Mouse (Mus musculus) liver, embryonic 14.5 days (tissue): Measurements from ENCODE around the gene Gab2. TPM values are rescaled to one million over a fixed set of nuclear protein-coding genes. Genes with fewer than 3 reads are reported as not detected.

ENCODE experiments used
- ATAC-seq: fragments of 200-750 bp; cut with Nextera tagmentation; 2 replicates; pipeline ENCODE4 v1.8.0; 2017; ENCODE audit warnings: moderate number of reproducible peaks, mild to moderate bottlenecking, moderate library complexity; ENCODE audit not compliant: insufficient read depth
- DNase-seq, 3 experiments: peaks; one replicate each; pipeline ENCODE4 v3.0.0-alpha.2; 2012 to 2013; ENCODE audit warnings: low read depth in 3 of 3, low spot score in 3 of 3
- H3K27ac ChIP-seq: fragments of 300-500 bp; sonication (generic); 2 replicates; pipeline ENCODE4 v1.5.1; 2014; ENCODE audit warnings: moderate library complexity, mild to moderate bottlenecking, control low read depth, inconsistent platforms
- H3K27me3 ChIP-seq: fragments of 300-500 bp; sonication (generic); 2 replicates; pipeline ENCODE4 v1.6.1; 2014; ENCODE audit warnings: mild to moderate bottlenecking, low read length, moderate library complexity; ENCODE audit not compliant: control insufficient read depth, insufficient read depth
- H3K36me3 ChIP-seq: fragments of 300-500 bp; sonication (generic); replicated peaks from 2 replicates; pipeline ENCODE4 v1.6.1; 2014; ENCODE audit warnings: low read depth; ENCODE audit not compliant: control insufficient read depth, insufficient read depth
- H3K4me1 ChIP-seq, 2 experiments: fragments of 200-500 bp in 1 of 2; fragments of 300-500 bp in 1 of 2; sonication (generic) in 1 of 2; replicated peaks; 2 replicates each; pipeline ENCODE4 v1.6.1; 2012 to 2014; ENCODE audit warnings: antibody characterized with exemption in 1 of 2, inconsistent platforms in 1 of 2, low read length in 1 of 2; ENCODE audit not compliant: control insufficient read depth in 2 of 2, insufficient read depth in 2 of 2
- H3K4me2 ChIP-seq: fragments of 300-500 bp; sonication (generic); 2 replicates; pipeline ENCODE4 v1.6.1; 2014; ENCODE audit warnings: low read depth, mild to moderate bottlenecking, control low read depth, moderate library complexity
- H3K4me3 ChIP-seq, 2 experiments: fragments of 200-500 bp in 1 of 2; fragments of 300-500 bp in 1 of 2; sonication (generic) in 1 of 2; 2 replicates each; pipeline ENCODE4 v1.5.1; 2012 to 2014; ENCODE audit warnings: low read depth in 2 of 2, low read length in 2 of 2, mild to moderate bottlenecking in 2 of 2, control low read depth in 1 of 2, inconsistent platforms in 1 of 2, moderate library complexity in 1 of 2; ENCODE audit not compliant: insufficient read depth in 1 of 2
- H3K9ac ChIP-seq: fragments of 300-500 bp; sonication (generic); replicated peaks from 2 replicates; pipeline ENCODE4 v1.6.1; 2014; ENCODE audit warnings: mild to moderate bottlenecking, control low read depth, moderate library complexity
- H3K9me3 ChIP-seq: fragments of 300-500 bp; sonication (generic); 2 replicates; pipeline ENCODE4 v1.6.1; 2016; ENCODE audit warnings: low read length, mixed read lengths; ENCODE audit not compliant: control insufficient read depth
- CTCF ChIP-seq: IDR thresholded peaks from 2 replicates; pipeline ENCODE4 v1.5.1; 2016; ENCODE audit warnings: antibody characterized with exemption, low read depth, control low read depth
- EP300 ChIP-seq: IDR thresholded peaks from 2 replicates; pipeline ENCODE4 v1.6.1; 2016; ENCODE audit warnings: antibody characterized with exemption, low read depth
- WGBS: fragments of 180-500 bp; shearing (Covaris S2); extraction: QIAGEN DNeasy Blood & Tissue Kit; methylation state at CpG from one replicate; pipeline ENCODE4 v1.1.7; 2014; ENCODE audit not compliant: insufficient replicate concordance; 5-methylcytosine and 5-hydroxymethylcytosine counted together
- polyA plus RNA-seq, 2 experiments: library from polyadenylated mRNA; depleted of rRNA in 1 of 2; stranded (reverse) in 1 of 2; unstranded in 1 of 2; fragments of >200 nt; fragmentation: Nextera tagmentation in 1 of 2; extraction: Ambion mirVana in 1 of 2; gene quantifications; 2 replicates each; pipeline versions ENCODE4 v1.2.1 to v1.2.3; 2012 to 2014

The Gab2 gene
- polyA plus RNA-seq, 2 experiments = 1.9 to 2.4 TPM

GRCm38 (mm10) chr7:97136453-97136852, 55.1 kb downstream of the Gab2 start:
- H3K4me2 ChIP-seq = no peak overlapping the region
- H3K27ac ChIP-seq = no peak overlapping the region
- ATAC-seq (no peak), DNase-seq (no peak)
- no peaks in the 10 kb centered on the region for H3K27me3 ChIP-seq
- H3K4me1 ChIP-seq = no peaks in the 10 kb centered on the region
- H3K9me3 ChIP-seq = no peaks in the 10 kb centered on the region; the same call in 1 of the 2 replicates
- no peak for TF ChIP-seq EP300
- no peak for TF ChIP-seq CTCF
- WGBS = 41% methylated on average over 3 of the region's 3 CpGs
- no peaks in the 10 kb centered on the region for H3K36me3 ChIP-seq
- H3K4me3 ChIP-seq = no peak overlapping the region
- no peak overlapping the region for H3K9ac ChIP-seq

GRCm38 (mm10) chr7:97151082-97151813, 69.9 kb downstream of the Gab2 start:
- peaks cover 4% of the 10 kb centered on the region in 2 experiments; a peak in 1 of 4 replicates for H3K4me1 ChIP-seq
- no peak for ATAC-seq
- H3K9ac ChIP-seq = no peak overlapping the region
- TF ChIP-seq CTCF = no peak
- no peak for TF ChIP-seq EP300
- 74% methylated on average over 2 of the region's 2 CpGs for WGBS
- no peak overlapping the region for H3K27ac ChIP-seq
- no peak for DNase-seq
- no peaks in the 10 kb centered on the region for H3K36me3 ChIP-seq
- H3K9me3 ChIP-seq = no peaks in the 10 kb centered on the region
- no peaks in the 10 kb centered on the region for H3K27me3 ChIP-seq
- no peak overlapping the region for H3K4me3 ChIP-seq
- H3K4me2 ChIP-seq = no peak overlapping the region

- Histone ChIP-seq H3K9me3 (no peaks in the 10 kb centered on the region), H3K36me3 (no peaks in the 10 kb centered on the region), H3K27ac (no peak overlapping the region), H3K27me3 (no peaks in the 10 kb centered on the region), H3K4me2 (no peak overlapping the region), H3K4me3 (no peak overlapping the region), H3K9ac (no peak overlapping the region), H3K4me1 (peaks cover 4% of the 10 kb centered on the region in 2 experiments; a peak in 1 of 4 replicates)
- WGBS = 50% methylated on average over 2 of the region's 2 CpGs
- DNase-seq (no peak), ATAC-seq (no peak)
- no peak for TF ChIP-seq EP300
- no peak for TF ChIP-seq CTCF
Measured at GRCm38 (mm10) chr7:97154756-97155487, 73.5 kb downstream of the Gab2 start.

GRCm38 (mm10) chr7:97164261-97164660, 82.9 kb downstream of the Gab2 start:
- Histone ChIP-seq H3K36me3 (no peaks in the 10 kb centered on the region), H3K4me2 (no peak overlapping the region), H3K9me3 (no peaks in the 10 kb centered on the region), H3K27me3 (no peaks in the 10 kb centered on the region), H3K27ac (no peak overlapping the region), H3K4me3 (no peak overlapping the region), H3K4me1 (no peaks in the 10 kb centered on the region), H3K9ac (no peak overlapping the region)
- no peak for DNase-seq
- ATAC-seq = no peak
- 45% methylated on average over 1 of the region's 1 CpGs for WGBS
- TF ChIP-seq CTCF = no peak
- no peak for TF ChIP-seq EP300

GRCm38 (mm10) chr7:97171089-97171488, 89.7 kb downstream of the Gab2 start:
- peaks cover 12 to 15% of the 10 kb centered on the region in 2 experiments for H3K4me1 ChIP-seq
- DNase-seq (no peak), ATAC-seq (no peak)
- H3K36me3 ChIP-seq = no peaks in the 10 kb centered on the region
- H3K27me3 ChIP-seq = no peaks in the 10 kb centered on the region
- TF ChIP-seq CTCF (no peak), EP300 (no peak)
- no peak overlapping the region for H3K9ac ChIP-seq
- no peaks in the 10 kb centered on the region for H3K9me3 ChIP-seq
- no peak overlapping the region for H3K4me2 ChIP-seq
- H3K4me3 ChIP-seq = no peak overlapping the region
- H3K27ac ChIP-seq = no peak overlapping the region
- 83% methylated on average over 1 of the region's 1 CpGs for WGBS
